Mouse (Mus musculus) lung, adult 2 months (tissue): ENCODE data around the gene Epha4. TPM values are rescaled to one million over a fixed set of nuclear protein-coding genes. Genes with fewer than 3 reads are reported as not detected.

Experiments used
- DNase-seq: peaks from one replicate; pipeline ENCODE4 v3.0.0; 2022
- H3K4me1 ChIP-seq: fragments of 200-500 bp; 2 replicates; pipeline ENCODE4 v1.6.1; 2011; ENCODE audit warnings: low read length; ENCODE audit not compliant: control insufficient read depth, insufficient read depth
- H3K4me3 ChIP-seq: fragments of 200-500 bp; replicated peaks from 2 replicates; pipeline ENCODE3; 2011; ENCODE audit warnings: low read depth, mild to moderate bottlenecking, control low read depth, low read length; ENCODE audit errors: extremely low read depth
- CTCF ChIP-seq: fragments of 200-500 bp; IDR thresholded peaks from 2 replicates; pipeline ENCODE4 v1.5.1; 2011; ENCODE audit warnings: mild to moderate bottlenecking, low read length, control low read depth; ENCODE audit not compliant: insufficient read depth
- POLR2A ChIP-seq: fragments of 200-500 bp; IDR thresholded peaks from 2 replicates; pipeline ENCODE4 v1.6.1; 2011; ENCODE audit warnings: low read depth, mild to moderate bottlenecking, control low read depth, low read length, borderline replicate concordance; ENCODE audit errors: extremely low read depth
- WGBS: fragments of 180-500 bp; shearing (Covaris S2); methylation state at CpG from one replicate; pipeline ENCODE4 v1.1.7; 2018; 5-methylcytosine and 5-hydroxymethylcytosine counted together
- polyA plus RNA-seq: library from polyadenylated mRNA; depleted of rRNA; stranded (reverse); fragments of >200 nt; gene quantifications from 2 replicates; pipeline ENCODE4 v1.2.3, GENCODE M21; 2012

The Epha4 gene
- polyA plus RNA-seq, 1 experiment = 20.6 TPM

GRCm38 (mm10) chr1:77501363-77501933, 13.4 kb downstream of the Epha4 start:
- no peaks in the 10 kb centered on the region; the same call in none of the 2 replicates for H3K4me1 ChIP-seq
- H3K4me3 ChIP-seq = no peak overlapping the region
- TF ChIP-seq POLR2A = no peak
- no peak for TF ChIP-seq CTCF
- DNase-seq = no peak
- 89% methylated on average over 13 of the region's 13 CpGs for whole genome bisulfite sequencing

GRCm38 (mm10) chr1:77497506-77497905, 17.4 kb downstream of the Epha4 start:
- H3K4me1 ChIP-seq = no peaks in the 10 kb centered on the region; the same call in 1 of the 2 replicates
- TF ChIP-seq CTCF (no peak), POLR2A (no peak)
- 64% methylated on average over 4 of the region's 4 CpGs for WGBS
- no peak for DNase-seq
- no peak overlapping the region for H3K4me3 ChIP-seq

- 51% methylated on average over 11 of the region's 11 CpGs for WGBS
- DNase-seq = no peak
- Histone ChIP-seq H3K4me1 (no peaks in the 10 kb centered on the region; the same call in 1 of the 2 replicates), H3K4me3 (no peak overlapping the region)
- TF ChIP-seq CTCF = no peak
- TF ChIP-seq POLR2A = no peak
Measured at GRCm38 (mm10) chr1:77496468-77497181, 18.3 kb downstream of the Epha4 start.

- WGBS = 66% methylated on average over 7 of the region's 7 CpGs
- no peak for TF ChIP-seq CTCF
- no peak for TF ChIP-seq POLR2A
- Histone ChIP-seq H3K4me1 (no peaks in the 10 kb centered on the region; the same call in 1 of the 2 replicates), H3K4me3 (no peak overlapping the region)
- DNase-seq = no peak
Measured at GRCm38 (mm10) chr1:77495790-77496158, 19.1 kb downstream of the Epha4 start.

- WGBS = 76% methylated on average over 10 of the region's 10 CpGs
- DNase-seq = no peak
- TF ChIP-seq CTCF (no peak), POLR2A (no peak)
- Histone ChIP-seq H3K4me3 (no peak overlapping the region), H3K4me1 (no peaks in the 10 kb centered on the region; the same call in 1 of the 2 replicates)
Measured at GRCm38 (mm10) chr1:77495030-77495789, 19.7 kb downstream of the Epha4 start.

- no peak overlapping the region for H3K4me3 ChIP-seq
- 70% methylated on average over 10 of the region's 10 CpGs for WGBS
- no peaks in the 10 kb centered on the region; the same call in 1 of the 2 replicates for H3K4me1 ChIP-seq
- no peak for DNase-seq
- no peak for TF ChIP-seq POLR2A
- no peak for TF ChIP-seq CTCF
Measured at GRCm38 (mm10) chr1:77493841-77494635, 20.9 kb downstream of the Epha4 start.

GRCm38 (mm10) chr1:77490166-77490565, 24.7 kb downstream of the Epha4 start:
- WGBS = 92% methylated on average over 6 of the region's 6 CpGs
- DNase-seq = no peak
- TF ChIP-seq CTCF (no peak), POLR2A (no peak)
- no peaks in the 10 kb centered on the region for H3K4me1 ChIP-seq
- H3K4me3 ChIP-seq = no peak overlapping the region

- Histone ChIP-seq H3K4me1 (no peaks in the 10 kb centered on the region; the same call in 1 of the 2 replicates), H3K4me3 (no peak overlapping the region)
- DNase-seq = no peak
- TF ChIP-seq POLR2A = no peak
- no peak for TF ChIP-seq CTCF
- 75% methylated on average over 7 of the region's 7 CpGs for WGBS
Measured at GRCm38 (mm10) chr1:77489387-77489786, 25.5 kb downstream of the Epha4 start.

- TF ChIP-seq POLR2A = no peak
- TF ChIP-seq CTCF = no peak
- Histone ChIP-seq H3K4me3 (no peak overlapping the region), H3K4me1 (no peaks in the 10 kb centered on the region; the same call in 1 of the 2 replicates)
- DNase-seq = no peak
- WGBS = 77% methylated on average over 13 of the region's 13 CpGs
Measured at GRCm38 (mm10) chr1:77487856-77488462, 26.9 kb downstream of the Epha4 start.
